Mouse (Mus musculus) liver, embryonic 14.5 days (tissue): ENCODE measurements around the gene Tead4.

Source experiments
- CTCF ChIP-seq: IDR thresholded peaks from 2 replicates; pipeline ENCODE4 v1.5.1; 2016; ENCODE audit warnings: antibody characterized with exemption, low read depth, control low read depth
- EP300 ChIP-seq: IDR thresholded peaks from 2 replicates; pipeline ENCODE4 v1.6.1; 2016; ENCODE audit warnings: antibody characterized with exemption, low read depth

- no peak for TF ChIP-seq CTCF
- no peak for TF ChIP-seq EP300
Observed at GRCm38 (mm10) chr6:128203557-128203956, 97.1 kb downstream of the Tead4 start.
